Mouse (Mus musculus) liver, postnatal 0 days (tissue): ENCODE results near the gene Dpf1.

Source experiments
- CTCF ChIP-seq: sonication (generic); IDR thresholded peaks from 2 replicates; pipeline ENCODE4 v1.5.1; 2016; ENCODE audit warnings: antibody characterized with exemption, low read depth
- EP300 ChIP-seq: IDR thresholded peaks from 2 replicates; pipeline ENCODE4 v1.6.1; 2016; ENCODE audit warnings: antibody characterized with exemption, low read depth, mild to moderate bottlenecking

GRCm38 (mm10) chr7:29255875-29256274 is 47.9 kb upstream of the Dpf1 start:
- TF ChIP-seq EP300 (no peak), CTCF (no peak)
